Mouse (Mus musculus): ENCODE measurements at regions not wholly inside any gene's neighbourhood (a gene's known extent, or its start where the extent isn't known, plus 50 kb on each side); places are given as distances from the start of the nearest gene placed in this dataset.
A peak's percentile ranks its signal among the peaks of the same experiment; 100 is the strongest.

- DNase-seq (ENCODE audit: low spot score in 2 of 2): no peak
Observed at GRCm38 (mm10) chr5:18080761-18081160, 118.4 kb downstream of the Gnat3 start.

- no peak for DNase-seq (ENCODE audit: low spot score in 2 of 2)
Observed at GRCm38 (mm10) chr5:18082219-18082618, 119.9 kb downstream of the Gnat3 start.

GRCm38 (mm10) chr5:18083789-18084188 lies 121.4 kb downstream of the Gnat3 start:
- DNase-seq (ENCODE audit: low spot score in 2 of 2): no peak

- DNase-seq (ENCODE audit: low spot score in 2 of 2): no peak
Observed at GRCm38 (mm10) chr5:18085456-18085855, 123.1 kb downstream of the Gnat3 start.

- DNase-seq (ENCODE audit: low spot score in 2 of 2): peak; percentile 22 to 25
Observed at GRCm38 (mm10) chr5:18087919-18088445, 125.6 kb downstream of the Gnat3 start.

- no peak for DNase-seq (ENCODE audit: low spot score in 2 of 2)
Observed at GRCm38 (mm10) chr5:18089956-18090355, 127.6 kb downstream of the Gnat3 start.

GRCm38 (mm10) chr5:18114905-18115689 lies 152.7 kb downstream of the Gnat3 start:
- no peak for DNase-seq (ENCODE audit: low spot score in 2 of 2)

GRCm38 (mm10) chr5:18135794-18136678 lies 173.7 kb downstream of the Gnat3 start:
- DNase-seq (ENCODE audit: low spot score in 2 of 2): no peak

- DNase-seq (ENCODE audit: low spot score in 2 of 2): no peak
Observed at GRCm38 (mm10) chr5:18137450-18138061, 175.2 kb downstream of the Gnat3 start.

- DNase-seq (ENCODE audit: low spot score in 2 of 2): no peak
Observed at GRCm38 (mm10) chr5:18152241-18152640, 189.9 kb downstream of the Gnat3 start.

- no peak for DNase-seq (ENCODE audit: low spot score in 2 of 2)
Observed at GRCm38 (mm10) chr5:18153703-18154102, 191.4 kb downstream of the Gnat3 start.

- DNase-seq (ENCODE audit: low spot score in 2 of 2): no peak
Observed at GRCm38 (mm10) chr5:18163515-18163914, 196.6 kb downstream of the Gnai1 start.

- DNase-seq (ENCODE audit: low spot score in 2 of 2): no peak
Observed at GRCm38 (mm10) chr5:18177810-18178209, 182.3 kb downstream of the Gnai1 start.

GRCm38 (mm10) chr5:18211395-18212057 lies 148.6 kb downstream of the Gnai1 start:
- no peak for DNase-seq (ENCODE audit: low spot score in 2 of 2)

Measured in left cerebral cortex, adult 18-20 months (tissue).